Mouse (Mus musculus): ENCODE results near the gene Prmt3.

Gene Prmt3

GRCm38 (mm10) chr7:49857347-49857746 lies 79.2 kb downstream of the Prmt3 start:
- DNase-seq (ENCODE audit: low spot score) = no peak

- no peak for DNase-seq (ENCODE audit: low spot score)
These were observed 80.1 kb downstream of the Prmt3 start for GRCm38 (mm10) chr7:49858257-49858656.

- no peak for DNase-seq (ENCODE audit: low spot score)
These were observed 81.7 kb downstream of the Prmt3 start for GRCm38 (mm10) chr7:49859820-49860219.

- DNase-seq (ENCODE audit: low spot score) = no peak
These were observed 83.0 kb downstream of the Prmt3 start for GRCm38 (mm10) chr7:49861196-49861595.

GRCm38 (mm10) chr7:49863753-49864152 lies 85.6 kb downstream of the Prmt3 start:
- no peak for DNase-seq (ENCODE audit: low spot score)

- no peak for DNase-seq (ENCODE audit: low spot score)
These were observed 91.5 kb downstream of the Prmt3 start for GRCm38 (mm10) chr7:49869656-49870055.

- DNase-seq (ENCODE audit: low spot score) = no peak
These were observed 92.1 kb downstream of the Prmt3 start for GRCm38 (mm10) chr7:49870276-49870675.

- no peak for DNase-seq (ENCODE audit: low spot score)
These were observed 99.2 kb downstream of the Prmt3 start for GRCm38 (mm10) chr7:49877307-49877706.

GRCm38 (mm10) chr7:49879051-49879450 lies 100.9 kb downstream of the Prmt3 start:
- DNase-seq (ENCODE audit: low spot score) = no peak

- no peak for DNase-seq (ENCODE audit: low spot score)
These were observed 102.0 kb downstream of the Prmt3 start for GRCm38 (mm10) chr7:49879998-49880707.

GRCm38 (mm10) chr7:49882288-49882687 lies 104.1 kb downstream of the Prmt3 start:
- DNase-seq (ENCODE audit: low spot score) = no peak

GRCm38 (mm10) chr7:49882694-49883389 lies 104.7 kb downstream of the Prmt3 start:
- DNase-seq (ENCODE audit: low spot score) = no peak

- no peak for DNase-seq (ENCODE audit: low spot score)
These were observed 109.7 kb downstream of the Prmt3 start for GRCm38 (mm10) chr7:49887776-49888390.

GRCm38 (mm10) chr7:49894786-49895185 lies 116.6 kb downstream of the Prmt3 start:
- DNase-seq (ENCODE audit: low spot score) = no peak

GRCm38 (mm10) chr7:49895296-49895695 lies 117.2 kb downstream of the Prmt3 start:
- no peak for DNase-seq (ENCODE audit: low spot score)

GRCm38 (mm10) chr7:49902003-49902552 lies 123.9 kb downstream of the Prmt3 start:
- DNase-seq (ENCODE audit: low spot score) = no peak

GRCm38 (mm10) chr7:49907191-49908171 lies 129.3 kb downstream of the Prmt3 start:
- no peak for DNase-seq (ENCODE audit: low spot score)

All from layer of hippocampus, adult 11-12 months (tissue).